Mouse (Mus musculus) CD4-positive, CD25-positive, alpha-beta regulatory T cell, adult 9 weeks (primary cell): ENCODE data around the gene Abo. TPM values are rescaled to one million over a fixed set of nuclear protein-coding genes. Genes with fewer than 3 reads are reported as not detected.

ENCODE experiments used
- polyA plus RNA-seq: library from polyadenylated mRNA; unstranded; fragments of 100-300 nt; shearing (Covaris generic); gene quantifications from one replicate; pipeline ENCODE4 v1.2.1, GENCODE M21; 2017

Abo gene
- polyA plus RNA-seq, result not detected

GRCm38 (mm10) chr2:26864879-26865278 is at the start of gene Abo:
Abo (minus strand) TSS chr2:26864979.

GRCm38 (mm10) chr2:26910124-26910993 is 45.6 kb upstream of the Abo start, which contains the start of the genes Med22 and Rpl7a:
Med22 (minus strand) TSS chr2:26910677.
Rpl7a (plus strand) TSS chr2:26910764.

GRCm38 (mm10) chr2:26902467-26903220 is 37.9 kb upstream of the Abo start, which contains the start of gene Surf6:
Surf6 (minus strand) TSS chr2:26902879.

Other genes starting within 250 kb of the Abo start
- gene Fam69b, start 236.5 kb downstream of the Abo start, polyA plus RNA-seq, result 1.2 TPM
- gene Lcn4, start 193.7 kb downstream of the Abo start, polyA plus RNA-seq, result 1.3 TPM
- 51.6 TPM for gene Surf6, start 37.9 kb upstream of the Abo start, polyA plus RNA-seq
- gene Med22, start 45.7 kb upstream of the Abo start, polyA plus RNA-seq, result 39.5 TPM
- gene Rpl7a, start 45.8 kb upstream of the Abo start, polyA plus RNA-seq, result 363 TPM
- 83.9 TPM for gene Surf2, start 51.4 kb upstream of the Abo start, polyA plus RNA-seq
- 120 TPM for gene Surf1, start 51.6 kb upstream of the Abo start, polyA plus RNA-seq
- 148 TPM for gene Surf4, start 68.9 kb upstream of the Abo start, polyA plus RNA-seq
- gene Stkld1, start 69.1 kb upstream of the Abo start, polyA plus RNA-seq, result 0.25 TPM
- gene Rexo4, start 99.4 kb upstream of the Abo start, polyA plus RNA-seq, result 79.3 TPM
- not detected for gene Adamts13, start 108.4 kb upstream of the Abo start, polyA plus RNA-seq
- gene Cacfd1, start 144.9 kb upstream of the Abo start, polyA plus RNA-seq, result 21.8 TPM
- 3.6 TPM for gene Slc2a6, start 163.0 kb upstream of the Abo start, polyA plus RNA-seq
- not detected for gene Mymk, start 207.2 kb upstream of the Abo start, polyA plus RNA-seq
- gene Adamtsl2, start 214.4 kb upstream of the Abo start, polyA plus RNA-seq, result 0.26 TPM